Mouse (Mus musculus) inflammation-experienced regulatory T-cells (primary cell): ENCODE data around the gene Tmem87a. TPM values are rescaled to one million over a fixed set of nuclear protein-coding genes. Genes with fewer than 3 reads are reported as not detected.

Source experiments
- polyA plus RNA-seq, 2 experiments: library from polyadenylated mRNA; unstranded; fragments of 100-300 nt; shearing (Covaris generic); gene quantifications; one replicate each; pipeline ENCODE4 v1.2.1; 2017

Gene Tmem87a
- polyA plus RNA-seq: 10 to 100 TPM; 14.9 to 23.5 TPM

DNA sequence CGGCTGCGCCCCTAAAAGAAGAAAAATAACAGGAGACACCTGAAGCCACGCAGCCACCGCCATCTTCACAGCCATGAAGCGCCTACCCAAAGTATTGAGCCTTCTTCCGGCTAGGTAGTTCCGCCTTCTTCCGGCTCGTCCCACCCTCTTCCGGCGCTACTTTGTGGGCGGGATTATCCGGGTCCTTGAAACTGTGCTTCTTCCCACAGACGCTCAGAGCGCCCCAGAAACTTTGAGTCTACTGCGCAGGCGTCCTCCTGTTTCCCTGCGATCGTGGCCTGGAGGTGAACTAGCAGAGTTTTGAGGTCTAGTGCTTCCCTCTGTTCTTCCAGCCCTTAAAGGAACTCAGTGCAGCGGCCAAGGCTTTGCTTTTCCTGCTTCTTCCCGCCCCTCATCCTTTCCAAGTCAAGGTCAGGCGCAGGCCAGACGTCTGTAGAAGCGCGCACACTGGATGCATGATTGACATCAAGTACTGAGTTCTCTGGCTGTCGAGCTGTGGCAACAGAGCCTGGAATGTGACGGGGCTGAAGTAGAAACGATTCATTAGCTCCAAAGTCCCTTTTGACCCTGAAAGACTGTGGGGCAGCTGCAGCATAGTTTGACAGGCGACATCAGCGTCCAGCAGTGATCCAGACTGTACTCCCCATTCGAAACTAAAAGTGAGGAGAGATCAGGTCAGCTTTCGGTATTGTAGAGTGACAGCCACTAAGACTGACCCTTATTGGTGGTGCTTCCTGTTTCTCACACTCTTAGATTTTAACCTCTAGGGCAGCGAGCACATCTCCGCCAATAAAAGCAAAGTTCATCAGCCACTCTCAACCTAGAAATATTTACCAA lies at the start of gene Tmem87a:
TSS of gene Tmem87a (minus strand) at position 128 of the 837 bp plus-strand sequence.

DNA sequence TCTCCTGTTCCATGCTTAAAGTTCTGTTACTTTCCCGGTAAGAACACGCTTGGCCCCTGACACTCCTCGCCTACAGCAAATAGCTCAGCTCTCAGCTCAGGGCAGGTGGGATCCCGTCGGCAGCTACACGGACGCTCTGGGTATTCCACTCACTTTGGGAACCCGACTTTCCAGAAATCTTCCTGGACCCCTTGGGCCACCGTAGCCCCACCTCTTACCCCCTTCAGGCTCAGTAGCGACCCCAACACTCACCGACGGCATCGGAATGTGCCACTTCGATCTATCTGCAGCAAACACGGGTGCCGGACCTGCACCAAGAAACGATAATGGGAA lies 294 bp downstream of the Tmem87a start, which contains the start of gene Ganc:
TSS of gene Ganc (plus strand) at position 244 of the 333 bp plus-strand sequence.

DNA sequence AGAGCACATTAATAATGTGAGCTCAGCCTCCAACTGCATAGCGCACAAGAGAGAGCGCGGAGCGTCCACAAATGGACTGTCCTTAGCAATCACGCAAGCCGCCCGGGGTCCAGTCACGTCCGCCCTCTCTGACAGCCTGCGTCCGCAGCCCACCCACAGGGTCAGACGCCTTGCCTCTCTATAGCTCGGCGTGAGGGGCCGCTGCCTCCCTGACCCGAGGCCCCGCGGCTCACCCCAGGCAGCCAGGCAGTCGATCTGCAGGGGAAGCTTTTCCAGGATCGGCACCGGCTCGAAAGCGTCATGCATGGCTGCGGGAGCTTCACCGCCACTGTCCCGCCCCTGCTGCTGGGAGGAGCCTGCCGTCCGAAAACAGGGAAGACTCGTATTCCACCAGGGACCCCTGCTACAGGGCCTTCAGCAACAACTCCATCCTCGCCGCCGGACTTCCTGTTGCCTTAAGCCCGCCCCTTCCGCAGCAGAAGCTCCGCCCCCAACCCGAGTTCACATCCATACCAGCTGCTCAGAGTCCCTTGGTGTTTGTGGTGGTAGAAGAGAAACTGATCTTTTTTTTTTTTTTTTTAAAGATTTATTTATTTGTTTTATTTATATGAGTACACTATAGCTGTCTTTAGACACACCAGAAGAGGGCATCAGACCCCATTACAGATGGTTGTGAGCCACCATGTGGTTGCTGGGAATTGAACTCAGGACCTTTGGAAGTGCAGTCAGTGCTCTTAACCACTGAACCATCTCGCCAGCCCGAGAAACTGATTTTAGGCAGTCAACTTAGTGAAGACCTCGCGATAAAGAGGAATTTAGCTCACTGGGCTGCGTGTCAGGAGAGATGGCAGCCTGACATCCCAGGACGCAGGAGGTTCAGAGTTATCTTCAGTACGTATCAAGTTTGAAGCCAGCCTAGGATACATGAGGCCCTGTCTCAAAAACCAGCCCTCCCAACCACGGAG lies 50.9 kb downstream of the Tmem87a start, which contains the start of gene Vps39:
TSS of gene Vps39 (minus strand) at position 456 of the 965 bp plus-strand sequence.

DNA sequence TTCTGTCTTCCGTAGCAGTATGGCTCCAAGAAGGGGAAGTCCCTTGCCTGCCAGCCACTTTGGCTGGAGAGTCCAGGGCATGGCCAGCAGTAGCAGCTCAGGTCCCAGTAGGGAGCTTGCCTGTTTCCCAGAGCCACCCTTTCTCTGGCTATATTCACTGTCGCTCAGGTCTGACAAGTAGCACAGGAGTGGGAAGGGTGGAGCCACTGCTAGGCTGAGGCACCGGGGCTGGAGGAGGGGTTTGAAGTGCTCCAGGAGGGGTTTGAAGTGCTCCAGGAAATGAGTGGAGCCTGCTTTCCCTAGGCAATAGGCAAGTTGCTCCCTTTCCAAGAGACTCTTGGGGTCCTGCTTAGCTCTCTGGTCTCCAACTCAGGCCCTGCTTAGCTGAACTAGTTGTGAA lies 89.9 kb downstream of the Tmem87a start, which contains the start of gene Pla2g4f:
TSS of gene Pla2g4f (minus strand) at position 190 of the 400 bp plus-strand sequence.

Other genes starting within 250 kb of the Tmem87a start
- gene Ehd4, start 249.5 kb downstream of the Tmem87a start, polyA plus RNA-seq: 10 to 100 TPM; 14.8 to 20.5 TPM
- gene Pla2g4e, start 158.8 kb downstream of the Tmem87a start, polyA plus RNA-seq: under 1 TPM; 0.04 to 0.47 TPM
- gene Pla2g4d, start 114.9 kb downstream of the Tmem87a start, polyA plus RNA-seq: not detected
- gene Pla2g4f, start 89.9 kb downstream of the Tmem87a start, polyA plus RNA-seq: 1 to 10 TPM; 5.3 to 5.8 TPM
- 10 to 100 TPM; 43.3 to 63.9 TPM for gene Vps39, start 51.0 kb downstream of the Tmem87a start, polyA plus RNA-seq
- 10 to 100 TPM; 16.1 to 23.2 TPM for gene Ganc, start 217 bp downstream of the Tmem87a start, polyA plus RNA-seq
- gene Capn3, start 51.9 kb upstream of the Tmem87a start, polyA plus RNA-seq: 10 to 100 TPM; 13.6 to 42.1 TPM
- 10 to 100 TPM; 40.7 to 56.0 TPM for gene Zfp106, start 159.7 kb upstream of the Tmem87a start, polyA plus RNA-seq
- 10 to 100 TPM; 40.6 to 41.0 TPM for gene Snap23, start 163.6 kb upstream of the Tmem87a start, polyA plus RNA-seq
- gene Haus2, start 205.3 kb upstream of the Tmem87a start, polyA plus RNA-seq: 10 to 100 TPM; 16.3 to 19.5 TPM
- 10 to 100 TPM; 23.6 to 32.5 TPM for gene Lrrc57, start 205.4 kb upstream of the Tmem87a start, polyA plus RNA-seq
- 1 to 10 TPM in 1 of 2 experiments, under 1 TPM in 1; 0.71 to 2.1 TPM for gene Stard9, start 225.0 kb upstream of the Tmem87a start, polyA plus RNA-seq